Mouse (Mus musculus) left cerebral cortex, postnatal 36 days (tissue): ENCODE measurements around the gene Osbpl5. TPM values are rescaled to one million over a fixed set of nuclear protein-coding genes. Genes with fewer than 3 reads are reported as not detected.
"Not testable (repeated sequence)": the region's sequence is repeated elsewhere in the genome, so short reads cannot be mapped to it uniquely, and the experiment has no call there.

Experiments used
- DNase-seq, 2 experiments: peaks; one replicate each; pipeline ENCODE4 v3.0.0; 2021 to 2022; ENCODE audit warnings: low spot score in 2 of 2, mixed read lengths in 1 of 2
- intact Hi-C: fragments of 180-260 bp; cut with DNase I; formaldehyde crosslinking; loops from one replicate; pipeline ENCODE4 v1.15.1; 2025
- total RNA-seq, 2 experiments: library from RNA; stranded (reverse); gene quantifications; 2 replicates each; pipeline ENCODE4 v1.2.3; 2021

The Osbpl5 gene
- total RNA-seq, 2 experiments from 2014 or later: 31.3 to 43.6 TPM

DNA sequence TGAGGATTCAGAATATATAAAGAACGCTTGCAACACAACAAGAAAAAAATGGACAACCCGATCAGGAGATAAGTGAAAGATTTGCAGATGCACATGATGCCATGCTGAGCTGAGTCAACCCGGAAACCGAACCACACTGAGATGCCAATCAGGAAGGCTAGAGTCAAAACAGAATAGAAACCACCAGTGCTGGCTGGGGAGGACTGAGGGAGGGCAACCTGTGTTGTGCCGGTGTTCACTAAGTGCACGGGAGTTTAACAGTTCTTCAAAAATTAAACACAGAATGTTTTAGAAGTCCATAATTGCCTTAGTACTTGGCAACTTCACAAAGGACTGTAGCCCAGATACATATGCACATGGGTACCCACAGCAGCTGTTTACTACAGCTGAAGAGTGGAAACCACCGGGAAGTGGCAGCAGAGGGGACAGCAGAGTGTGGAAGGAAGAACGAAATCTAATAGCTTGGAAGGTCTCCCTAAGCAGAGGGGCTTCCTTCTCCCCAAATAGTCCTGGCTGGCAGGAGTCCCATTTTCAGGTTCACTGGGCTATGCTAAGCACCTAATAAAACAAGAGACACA lies 43.9 kb downstream of the Osbpl5 start:
- intact Hi-C loops: no loop called here
- DNase-seq: no peak

DNA sequence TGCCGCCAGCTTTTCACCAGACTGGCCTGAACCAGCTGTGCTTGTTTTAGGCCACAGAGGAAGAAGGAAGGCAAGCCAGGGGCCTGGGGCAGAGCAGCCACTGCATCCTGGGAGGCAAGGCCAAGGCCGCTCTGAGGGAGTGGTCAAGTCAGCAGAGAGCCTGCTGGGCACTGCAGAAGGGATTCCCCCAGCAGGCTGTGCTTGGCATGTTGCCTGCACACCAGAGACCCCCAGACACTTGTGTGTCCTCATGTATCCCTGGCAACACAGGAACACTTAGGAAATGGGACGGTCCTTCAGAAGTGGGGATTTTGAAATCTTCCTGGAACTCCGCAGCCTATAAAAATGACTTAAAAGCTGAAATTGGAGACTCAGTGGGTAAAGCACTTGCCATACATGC lies 44.8 kb downstream of the Osbpl5 start:
- intact Hi-C loops: no loop called here
- DNase-seq: no peak

DNA sequence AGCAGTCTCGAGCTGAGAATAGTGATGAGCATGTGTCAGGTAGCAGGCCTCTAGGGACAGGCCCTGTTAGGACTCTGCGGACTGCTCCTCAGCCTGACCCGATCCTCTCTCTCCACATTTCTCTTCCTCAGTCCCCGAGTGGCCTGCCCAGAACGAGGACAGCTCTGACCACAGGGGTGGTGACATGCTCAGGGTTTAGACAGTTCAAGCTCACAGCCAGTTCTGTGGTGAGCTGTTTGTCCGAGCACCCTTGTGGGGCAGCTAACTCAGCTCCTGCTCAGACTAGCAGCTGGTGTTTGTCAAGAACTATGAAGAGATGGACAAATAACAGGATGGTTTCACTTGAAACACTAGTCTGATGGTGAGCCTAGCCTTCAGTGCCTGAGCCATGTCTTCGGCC lies 45.4 kb downstream of the Osbpl5 start:
- intact Hi-C loops: no loop called here
- no peak for DNase-seq

DNA sequence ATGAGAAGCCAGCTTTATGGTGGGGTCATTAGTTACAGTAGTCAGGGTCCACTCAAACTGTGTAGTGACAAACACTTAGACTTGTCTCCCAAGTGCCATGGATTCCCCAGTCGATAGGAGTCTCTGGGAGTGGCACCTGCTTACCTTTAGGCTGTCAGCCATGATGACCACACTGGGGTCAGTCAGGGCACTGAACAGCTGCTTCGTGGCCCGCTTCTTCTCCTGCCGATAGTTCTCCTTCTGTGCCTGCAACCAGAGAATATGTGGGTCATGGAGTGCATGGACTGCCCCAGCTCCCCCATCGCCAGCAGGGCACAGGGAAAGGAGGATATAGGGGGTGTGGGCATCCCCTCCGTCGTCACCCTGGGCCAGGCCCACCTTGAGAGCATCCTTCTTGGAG lies 47.4 kb downstream of the Osbpl5 start:
- intact Hi-C loops: no loop called here
- no peak for DNase-seq

DNA sequence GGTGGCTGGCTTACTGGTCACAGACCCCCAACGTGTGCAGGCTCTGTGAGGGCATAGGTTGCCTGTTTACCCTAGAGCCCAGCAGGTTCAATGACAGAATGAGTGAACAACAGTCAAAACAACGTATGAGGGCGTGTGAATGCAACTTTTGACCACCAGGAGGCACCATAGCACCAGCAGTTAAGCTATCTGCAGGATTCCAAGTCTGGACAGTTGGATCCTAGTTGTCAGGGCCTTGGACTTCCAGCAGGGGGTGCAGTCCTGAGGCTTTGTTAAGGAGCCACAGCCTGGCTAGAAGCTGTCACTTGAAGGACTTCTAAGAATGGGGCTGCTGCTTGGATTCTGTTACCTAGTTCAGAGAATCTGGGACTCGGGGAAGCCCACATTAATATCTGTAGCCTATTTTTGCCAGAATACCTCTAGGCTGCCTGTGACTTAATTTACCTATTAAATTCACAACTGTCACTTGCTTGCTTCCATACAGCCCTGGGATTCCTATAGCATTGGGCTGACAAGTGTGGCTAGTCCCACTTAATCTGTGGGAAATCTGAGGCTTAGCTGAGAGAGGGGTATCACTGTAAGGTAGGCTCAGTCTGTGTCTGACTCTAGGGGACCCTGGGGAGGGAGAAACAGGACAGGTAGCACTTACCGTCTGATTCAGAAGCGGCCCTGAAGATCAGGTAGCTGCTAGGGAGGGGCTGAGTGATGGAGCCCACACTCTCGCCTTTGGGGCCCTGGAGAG lies 49.9 kb downstream of the Osbpl5 start:
- DNase-seq: peak; percentile 82 to 89
- intact Hi-C loops: loop anchor here (1.0 to 2.0 kb wide), 2 partner anchors 41 to 56 kb away; no protein-coding TSS in a partner anchor

DNA sequence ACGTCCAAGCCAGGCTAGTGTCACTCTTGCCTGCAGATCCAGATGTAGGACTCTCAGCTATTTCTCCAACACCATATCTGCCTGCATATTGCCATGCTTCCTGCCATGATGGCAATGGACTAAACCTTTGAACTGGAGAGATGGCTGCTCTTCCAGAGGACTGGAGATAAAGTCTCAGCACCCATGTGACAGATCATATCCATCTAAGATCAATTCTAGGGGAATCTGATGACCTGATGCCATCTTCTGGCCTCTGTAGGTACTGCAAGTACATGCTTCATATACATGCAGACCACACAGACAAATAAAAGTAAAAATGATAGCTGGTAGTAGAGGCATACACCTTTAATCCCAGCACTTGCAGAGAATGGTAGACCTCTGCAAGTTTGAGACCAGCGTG lies 60.6 kb downstream of the Osbpl5 start:
- intact Hi-C loops: loop anchor here (5.0 kb wide), 1 partner anchor 114 kb away; no protein-coding TSS in a partner anchor
- DNase-seq: no peak

DNA sequence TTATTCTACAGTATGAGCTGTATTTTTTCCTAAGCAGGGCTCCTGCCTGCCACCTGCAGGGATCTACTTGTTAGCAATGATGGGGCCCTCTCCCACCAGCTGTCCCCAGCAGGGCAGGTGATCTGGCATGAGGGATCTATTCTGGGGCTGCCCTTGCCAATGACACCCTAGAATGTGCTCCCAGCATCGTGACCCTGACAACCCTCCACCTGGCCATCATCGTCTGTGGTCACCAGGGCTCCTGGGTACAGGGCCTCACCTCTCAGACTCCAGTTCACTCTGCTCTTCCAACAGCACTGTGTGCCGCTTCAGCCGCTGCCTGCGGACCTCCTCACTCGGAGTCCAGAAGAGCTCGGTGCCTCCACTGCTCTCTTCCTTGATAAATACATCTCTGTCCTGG lies 62.2 kb downstream of the Osbpl5 start:
- DNase-seq: no peak
- intact Hi-C loops: no loop called here

DNA sequence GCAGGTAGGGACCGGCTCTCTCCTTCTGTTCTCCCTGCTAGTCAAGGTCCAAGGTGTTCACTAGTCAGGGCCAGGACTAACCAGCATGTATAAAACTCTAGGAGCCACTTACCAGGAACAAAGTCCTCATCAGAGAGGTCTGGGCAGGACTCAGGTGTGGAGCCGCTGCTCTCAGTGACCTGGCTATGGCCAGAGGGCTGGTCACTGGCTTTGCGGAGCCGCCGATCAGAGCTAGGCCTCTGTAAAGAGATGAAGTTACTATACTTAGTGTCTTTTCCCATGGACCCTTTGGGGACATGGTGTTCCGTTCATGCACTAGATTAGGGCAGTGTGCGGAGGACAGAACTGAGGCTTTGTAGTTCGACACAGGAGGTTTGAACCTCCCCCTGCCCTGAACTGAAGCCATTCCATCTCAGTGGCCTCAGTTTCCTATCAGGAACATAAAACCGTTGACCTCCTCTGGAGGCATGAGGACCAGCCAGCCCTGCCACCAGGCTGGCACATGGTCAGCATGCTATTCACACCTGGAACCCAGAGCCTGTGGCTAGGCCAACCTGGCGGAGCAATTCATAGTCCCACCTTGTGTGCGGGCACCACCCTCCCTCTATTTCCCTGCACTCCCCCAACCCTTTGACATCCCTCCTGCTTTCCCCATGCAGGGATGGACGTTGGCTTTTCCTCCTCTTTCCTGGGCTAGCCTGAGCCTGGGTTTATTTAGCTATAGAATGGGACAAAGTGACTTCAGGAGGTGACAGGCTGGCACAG lies 63.9 kb downstream of the Osbpl5 start:
- no peak for DNase-seq
- intact Hi-C loops: no loop called here

DNA sequence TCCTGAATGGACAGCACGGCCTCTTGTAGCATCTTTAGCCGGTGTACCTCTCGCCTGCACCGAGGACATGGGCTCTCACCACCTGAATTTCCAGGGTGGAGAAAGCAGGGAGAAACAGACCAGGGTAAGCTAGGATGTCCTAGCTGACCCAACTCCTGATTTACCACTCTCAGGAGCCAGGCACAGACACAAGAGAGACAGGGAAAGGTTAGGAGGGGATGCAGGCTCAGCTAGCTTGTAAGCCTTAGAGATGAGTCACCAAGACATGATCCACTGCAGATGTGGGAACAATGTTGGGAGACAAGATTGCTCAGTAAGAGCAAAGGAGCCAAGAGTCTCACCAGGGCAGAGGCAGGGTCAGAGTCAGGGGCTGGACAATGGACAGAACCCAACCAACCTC lies 64.9 kb downstream of the Osbpl5 start:
- intact Hi-C loops: no loop called here

DNA sequence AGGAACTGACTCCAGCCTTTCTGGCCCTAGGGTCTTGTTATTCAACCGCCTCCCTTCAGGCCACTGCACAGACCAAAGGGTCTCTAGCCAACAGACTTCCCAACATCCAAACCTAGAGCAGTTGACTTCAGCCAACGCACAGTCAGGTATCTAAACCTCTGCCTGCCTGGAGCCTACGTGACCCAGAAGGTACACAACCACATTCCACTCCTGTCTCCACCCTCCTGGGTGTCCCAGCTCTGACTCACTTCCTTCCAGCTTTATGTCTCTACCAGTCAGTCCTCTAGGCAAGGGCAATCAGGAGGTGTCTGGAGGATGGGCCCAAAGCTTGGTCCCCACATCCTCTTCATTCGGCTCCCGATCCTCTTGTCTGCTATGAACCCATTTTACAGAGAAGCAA lies 65.6 kb downstream of the Osbpl5 start:
- intact Hi-C loops: no loop called here
- DNase-seq: no peak

More for the DNA sequence above, 64.9 kb downstream of the Osbpl5 start:
- DNase-seq: no peak

DNA sequence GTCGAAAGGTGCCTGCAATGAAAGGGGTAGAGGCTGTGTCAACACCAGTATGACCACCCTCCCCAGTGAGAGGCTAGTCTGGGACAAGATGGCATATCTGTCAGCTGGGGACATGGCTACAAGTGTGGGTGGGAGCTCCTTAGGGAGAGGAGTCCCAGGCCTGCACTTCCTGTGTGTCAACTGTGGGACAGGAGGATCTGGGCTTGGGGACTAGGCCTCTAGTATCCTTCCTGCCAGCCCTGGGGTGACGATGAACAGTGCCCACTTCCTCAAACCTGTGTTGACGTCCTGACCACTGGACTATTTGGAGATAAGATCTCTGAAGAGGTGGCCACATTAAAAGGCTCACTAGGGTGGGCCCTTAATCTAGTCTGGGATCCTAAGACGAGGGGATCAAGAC lies 66.8 kb downstream of the Osbpl5 start:
- intact Hi-C loops: no loop called here

DNA sequence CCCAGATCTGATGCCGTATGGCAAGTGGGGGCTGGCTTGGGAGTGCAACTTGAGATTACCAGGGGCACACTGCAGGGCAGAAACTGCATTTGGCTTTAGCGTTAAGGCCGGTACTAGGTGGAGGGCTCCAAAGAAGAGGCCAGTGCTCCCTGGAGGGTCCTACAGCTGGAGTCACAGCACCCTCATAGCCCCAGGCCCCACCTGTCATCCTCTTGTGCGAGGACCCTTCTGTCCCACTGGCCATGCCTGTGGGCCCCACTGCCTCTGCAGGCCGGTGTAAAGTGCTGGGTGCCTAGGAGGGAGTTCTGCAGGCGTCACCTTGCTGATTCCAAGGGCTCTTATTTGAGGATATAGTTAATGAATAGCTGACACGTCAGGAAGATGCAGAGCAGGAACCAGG lies 67.3 kb downstream of the Osbpl5 start:
- intact Hi-C loops: no loop called here

More for the DNA sequence above, 66.8 kb downstream of the Osbpl5 start:
- no peak for DNase-seq

DNA sequence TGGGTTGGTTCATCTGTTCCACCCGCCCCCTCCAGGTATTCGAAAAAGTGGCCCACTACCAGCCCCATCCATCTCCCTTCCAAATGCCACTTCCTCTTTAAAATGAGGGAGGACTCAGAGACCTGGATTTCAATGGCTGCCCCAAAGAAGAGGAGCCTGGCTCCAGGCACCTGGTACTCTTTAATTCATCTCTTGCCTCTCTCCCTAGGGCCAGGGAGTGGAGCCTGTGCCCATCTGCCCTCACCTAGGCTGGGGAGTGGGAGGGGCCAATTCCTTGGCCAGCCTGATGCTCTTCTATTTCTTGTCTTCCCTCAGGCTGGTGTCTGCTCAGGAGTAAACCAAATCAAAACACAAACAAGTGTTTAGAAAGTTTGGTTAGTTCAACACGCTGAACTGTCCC lies 70.1 kb downstream of the Osbpl5 start:
- intact Hi-C loops: not testable (repeated sequence)

More for the DNA sequence above, 67.3 kb downstream of the Osbpl5 start:
- no peak for DNase-seq

DNA sequence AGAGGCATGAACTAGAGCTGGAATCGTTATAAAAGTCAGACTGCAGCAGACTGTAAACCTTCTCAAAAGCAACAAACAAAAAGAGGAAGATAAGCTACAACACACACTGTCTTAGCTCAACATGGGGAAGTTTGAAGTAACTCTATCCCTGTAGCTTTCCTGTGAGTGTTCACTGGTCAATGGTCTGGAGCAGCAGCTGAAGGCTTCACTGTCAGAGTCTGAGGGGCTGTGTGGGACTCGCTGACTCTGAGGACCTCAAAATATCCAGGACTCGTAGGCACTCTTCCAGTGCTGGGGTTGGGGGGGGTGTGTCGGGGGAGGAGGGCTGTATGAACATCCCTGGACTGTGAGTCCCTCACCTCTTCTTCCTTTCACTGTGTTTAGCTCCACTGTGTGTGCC lies 70.6 kb downstream of the Osbpl5 start:
- intact Hi-C loops, DNase-seq: not testable (repeated sequence)

More for the DNA sequence above, 70.1 kb downstream of the Osbpl5 start:
- not testable (repeated sequence) for DNase-seq

DNA sequence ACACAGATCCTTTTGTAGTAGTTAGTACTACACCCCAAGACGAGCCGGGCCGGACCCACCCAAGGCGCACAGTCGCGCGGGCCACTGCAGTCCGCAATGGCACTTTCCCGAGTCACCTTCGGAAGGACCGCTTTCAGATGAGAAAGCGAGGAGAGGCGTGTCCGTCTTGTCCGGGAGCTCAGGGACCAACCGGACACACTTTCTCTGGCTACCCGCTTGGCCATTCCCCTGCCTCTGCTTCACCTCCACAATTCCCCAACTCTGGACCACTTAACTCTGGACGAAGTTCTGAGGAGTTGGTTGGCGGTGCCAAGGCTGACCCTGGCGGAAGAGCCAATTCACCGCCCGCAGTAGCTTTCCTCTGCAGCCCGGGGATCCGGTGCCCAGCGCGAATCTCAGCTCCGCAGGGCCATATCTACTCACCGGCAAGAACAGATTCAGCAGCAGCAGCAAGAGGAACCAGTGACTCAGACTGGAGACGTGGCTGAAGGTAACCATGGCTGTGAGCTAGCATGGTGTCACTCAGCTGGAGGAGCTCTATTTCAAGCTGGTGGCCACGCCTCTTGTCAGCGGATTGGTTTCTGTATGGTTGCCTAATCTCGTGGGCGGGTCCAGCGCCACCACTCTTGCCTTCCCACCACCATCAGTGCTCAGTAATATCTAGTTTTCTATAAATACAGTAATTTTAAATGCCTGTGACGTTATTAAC lies 71.3 kb downstream of the Osbpl5 start, which contains the start of gene Tnfrsf23:
TSS of gene Tnfrsf23 (minus strand) at position 514 of the 709 bp plus-strand sequence.
- intact Hi-C loops: no loop called here
- peak; percentile 61 to 71 for DNase-seq

DNA sequence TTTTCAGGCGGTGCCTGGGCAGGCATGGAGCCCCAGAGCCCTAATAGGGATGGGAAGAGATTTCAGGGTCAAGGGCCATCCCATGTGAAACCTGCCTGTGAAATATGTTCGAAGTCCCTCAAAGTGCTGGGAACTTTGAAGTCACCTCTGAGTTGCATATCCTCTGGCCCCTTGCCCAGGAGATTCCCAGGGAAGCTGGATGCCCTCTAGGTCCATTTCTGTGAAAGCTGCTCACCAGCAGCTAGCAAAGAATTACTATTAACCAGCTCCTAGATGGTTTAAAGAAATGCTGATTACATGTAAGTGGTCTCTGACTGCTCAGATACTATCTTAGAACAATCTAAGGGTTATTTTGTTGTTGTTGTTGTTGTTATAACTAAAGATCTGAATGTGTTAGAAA lies 72.2 kb downstream of the Osbpl5 start:
- intact Hi-C loops, DNase-seq: not testable (repeated sequence)

DNA sequence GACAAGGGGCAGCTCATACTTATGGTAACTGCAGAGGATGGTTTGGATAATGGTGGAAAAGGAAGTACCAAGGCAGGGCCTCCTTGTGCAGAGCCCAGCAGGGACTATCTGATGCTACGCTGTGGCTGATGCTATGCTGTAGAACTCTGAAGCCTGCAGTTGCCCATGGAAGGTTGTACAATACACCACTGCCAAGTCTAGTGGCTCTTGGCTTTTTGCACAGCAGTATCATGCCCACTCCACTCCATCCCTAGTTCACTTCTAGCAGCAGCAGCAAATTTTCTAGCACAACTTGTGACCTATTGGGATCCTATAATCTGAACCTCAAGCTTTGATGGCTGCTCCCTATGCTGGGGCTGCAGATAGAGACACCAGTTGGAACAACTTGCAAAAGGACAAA lies 75.2 kb downstream of the Osbpl5 start:
- DNase-seq: no peak
- intact Hi-C loops: no loop called here

DNA sequence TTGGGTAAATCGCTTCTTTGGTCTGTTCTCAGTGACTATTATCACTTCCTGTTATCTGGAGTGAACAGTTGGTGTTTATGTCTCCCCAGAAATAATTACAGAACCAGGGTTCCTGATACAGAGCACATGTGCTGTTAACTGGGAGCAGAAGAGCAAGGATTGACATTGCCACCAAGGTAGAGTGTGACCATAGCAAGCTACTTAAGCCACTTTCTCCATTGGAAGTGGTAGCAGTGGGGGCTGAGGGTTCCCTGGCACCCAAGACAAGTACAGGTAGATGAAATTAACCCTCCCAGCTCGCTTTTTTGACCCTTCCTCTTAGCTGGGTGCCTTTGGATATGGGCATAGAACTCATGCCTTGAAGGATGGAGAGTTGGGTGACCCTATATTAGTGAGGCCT lies 75.9 kb downstream of the Osbpl5 start:
- intact Hi-C loops, DNase-seq: not testable (repeated sequence)

DNA sequence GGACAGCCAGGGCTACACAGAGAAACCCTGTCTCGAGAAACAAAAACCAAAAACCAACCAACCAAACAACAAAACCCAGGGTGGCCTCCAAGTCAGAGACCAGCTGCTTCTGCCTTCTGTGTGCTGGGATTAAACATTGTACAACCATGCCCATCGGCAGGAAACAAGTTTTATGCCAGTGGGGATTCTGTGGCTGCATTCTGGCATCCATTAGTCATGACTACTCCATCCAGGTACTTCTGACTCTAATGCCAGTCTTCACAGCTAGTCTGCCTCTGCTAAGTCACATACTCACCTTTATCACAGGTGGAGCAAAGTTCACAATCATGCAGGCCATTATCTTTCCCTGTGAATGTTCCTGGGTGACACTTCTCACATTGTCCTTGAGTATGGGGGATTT lies 77.1 kb downstream of the Osbpl5 start:
- intact Hi-C loops, DNase-seq: not testable (repeated sequence)
